Mouse (Mus musculus) embryonic stem cell, embryonic (primary cell): ENCODE data around the gene Hip1r.

ENCODE experiments used
- CTCF ChIA-PET, 4 experiments: fragments of 300-600 bp in 2 of 4; fragments of 350-600 bp in 2 of 4; sonication (Branson Sonifier 250); formaldehyde crosslinking; loops; one replicate each; lab custom pipeline; 2022; ENCODE audit warnings: inconsistent platforms in 2 of 4; lab: Charles Lee
- POLR2A ChIA-PET, 4 experiments: fragments of 300-600 bp in 2 of 4; fragments of 350-600 bp in 2 of 4; sonication (Branson Sonifier 250); formaldehyde crosslinking; loops; one replicate each; lab custom pipeline; 2022; ENCODE audit warnings: antibody characterized with exemption in 4 of 4, inconsistent platforms in 1 of 4; lab: Charles Lee

The Hip1r gene

DNA sequence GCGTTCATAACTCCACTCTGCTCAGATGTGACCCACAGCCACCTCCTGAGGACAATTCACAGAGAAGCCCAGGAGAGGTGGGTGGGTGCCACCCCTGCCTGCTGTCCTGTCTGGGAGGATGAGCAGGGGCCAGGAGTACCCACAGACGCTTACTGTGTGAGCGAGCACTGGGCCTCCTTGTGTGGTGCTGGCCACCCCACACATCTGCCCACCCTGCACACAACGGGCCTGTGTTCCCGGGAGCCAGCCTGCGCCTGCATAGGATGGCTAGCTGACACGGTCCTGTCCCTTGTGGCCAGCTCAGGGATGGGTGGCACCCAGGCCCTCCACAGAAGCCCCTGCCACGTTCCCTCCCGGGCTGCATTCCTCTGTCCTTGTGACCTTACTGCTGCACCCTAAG lies 12.0 kb downstream of the Hip1r start:
- CTCF ChIA-PET: no interaction called here
- POLR2A ChIA-PET: interaction anchor here in 2 of 4 experiments (1.0 to 1.6 kb wide), 2 partner anchors 8 to 13 kb away, joined by 3 to 4 read pairs; no protein-coding TSS in a partner anchor

DNA sequence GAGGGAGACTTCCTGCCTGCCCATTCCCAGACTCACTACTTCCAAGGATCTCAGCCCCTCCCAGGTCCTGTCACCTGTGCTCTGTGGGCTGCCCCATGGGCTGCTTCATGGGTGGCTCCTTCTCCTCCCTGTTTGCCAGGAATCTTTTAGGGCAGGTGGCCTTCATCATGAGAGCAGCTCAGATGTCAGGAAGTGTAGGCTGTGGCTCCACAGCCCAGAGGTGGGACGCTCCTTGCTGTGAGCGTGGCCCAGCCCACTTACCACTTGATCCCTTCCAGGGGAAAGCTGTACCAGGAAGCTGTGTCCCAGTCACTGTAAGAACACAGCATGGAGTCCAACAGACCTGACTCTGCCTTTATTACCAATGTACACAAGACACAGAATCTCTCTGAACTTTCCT lies 13.5 kb downstream of the Hip1r start:
- ChIA-PET CTCF (interaction anchor here in 2 of 4 experiments (0.6 to 1.2 kb wide), 3 partner anchors 10 to 98 kb away, joined by 3 to 4 read pairs (median 4); no protein-coding TSS in a partner anchor), POLR2A (interaction anchor here in 1 of 4 experiments (0.8 kb wide), 1 partner anchor 10 kb away, joined by 3 read pairs; no protein-coding TSS in a partner anchor)

DNA sequence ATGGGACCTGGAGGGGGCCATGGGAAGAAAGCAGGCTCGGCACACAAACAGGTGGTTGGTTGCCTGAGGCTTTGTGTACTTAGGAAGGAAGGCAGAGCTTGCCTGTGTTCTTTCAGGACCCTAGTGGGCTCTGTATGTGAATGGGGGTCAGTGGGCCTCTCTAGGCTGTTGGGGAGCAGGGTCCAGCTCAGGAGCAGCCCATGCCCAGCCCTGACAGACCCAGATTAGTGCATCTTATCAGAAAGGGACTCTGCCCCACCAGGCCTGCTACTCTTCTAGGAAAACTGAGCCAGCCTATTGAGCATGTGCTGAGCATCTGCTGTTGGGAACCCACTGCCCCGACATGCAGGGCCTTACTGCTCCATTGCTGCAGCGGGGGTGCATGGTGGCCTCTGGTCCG lies 14.1 kb downstream of the Hip1r start:
- POLR2A ChIA-PET: interaction anchor here in 1 of 4 experiments (0.8 kb wide), 1 partner anchor 11 kb away, joined by 3 read pairs; no protein-coding TSS in a partner anchor
- CTCF ChIA-PET: interaction anchor here in 1 of 4 experiments (1.2 kb wide), 1 partner anchor 10 kb away, joined by 4 read pairs; no protein-coding TSS in a partner anchor

DNA sequence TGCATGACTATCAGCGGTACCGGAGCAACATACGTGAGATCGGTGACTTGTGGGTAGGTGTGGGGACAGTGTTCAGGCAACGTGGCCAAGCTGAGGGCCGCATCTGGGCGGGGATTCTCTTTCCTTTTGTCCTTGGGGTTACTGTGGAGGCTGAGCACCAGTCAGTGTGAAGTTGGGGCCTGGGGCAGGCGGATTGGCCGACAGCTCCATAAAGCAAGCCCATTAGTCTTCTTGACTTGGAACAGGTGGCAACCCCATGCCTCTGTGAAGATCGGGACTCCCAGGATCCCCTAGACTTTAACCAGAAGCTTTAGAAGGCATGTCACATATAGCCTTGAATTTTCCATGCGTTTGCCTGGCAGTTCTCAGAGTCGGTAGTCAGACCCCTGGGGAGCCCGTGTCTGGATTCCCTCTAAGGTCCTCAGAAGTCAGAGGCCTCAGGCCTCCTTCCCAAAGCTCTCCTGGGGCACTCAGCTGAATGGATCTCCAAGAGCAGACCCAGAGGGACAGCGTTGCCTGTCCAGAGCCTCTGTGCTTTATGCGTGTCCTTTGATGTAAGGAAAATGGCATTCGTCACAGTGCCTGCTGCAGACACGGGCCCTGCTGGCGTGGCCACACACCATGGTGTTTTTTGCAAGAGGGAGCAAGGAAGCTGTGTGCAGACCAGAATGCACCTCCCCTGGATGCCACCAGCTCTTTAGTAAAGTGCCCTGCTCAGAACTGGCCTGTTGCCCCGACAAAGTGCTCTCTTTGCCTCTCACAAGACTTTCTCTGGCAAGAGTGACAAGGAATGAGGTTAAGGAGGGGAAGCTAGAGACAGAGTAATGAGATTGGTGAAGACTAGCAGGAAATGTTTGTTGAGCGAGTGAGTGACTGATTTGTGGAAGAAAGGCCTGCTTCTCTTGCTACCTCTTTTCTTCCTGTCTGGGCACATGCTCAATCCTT lies 16.8 kb downstream of the Hip1r start:
- ChIA-PET POLR2A (no interaction called here), CTCF (interaction anchor here in 3 of 4 experiments (0.6 to 1.6 kb wide), 5 partner anchors 11 to 173 kb away, joined by 3 to 9 read pairs (median 3); no protein-coding TSS in a partner anchor)

DNA sequence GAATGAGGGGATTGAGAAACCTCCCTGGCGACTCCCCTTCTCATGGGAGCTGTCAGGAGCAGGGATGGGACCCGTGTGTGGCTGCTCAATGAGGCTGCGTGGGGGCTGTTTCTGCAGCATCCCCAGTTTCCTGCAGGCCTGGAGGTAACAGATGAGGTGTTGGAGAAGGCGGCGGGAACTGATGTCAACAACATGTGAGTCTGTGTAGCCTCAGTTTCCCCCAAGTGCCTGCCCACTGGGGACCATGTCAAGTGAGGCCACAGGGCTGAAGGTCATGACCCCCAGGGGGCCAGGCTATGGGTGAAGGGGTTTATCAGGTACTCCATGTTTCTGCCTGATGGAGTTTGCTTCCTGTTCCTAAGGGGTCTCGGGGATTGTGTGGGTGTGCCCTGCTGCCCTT lies 17.9 kb downstream of the Hip1r start:
- ChIA-PET POLR2A (no interaction called here), CTCF (interaction anchor here in 2 of 4 experiments (1.7 to 2.0 kb wide), 3 partner anchors 9 to 94 kb away, joined by 5 to 8 read pairs (median 6); no protein-coding TSS in a partner anchor)

DNA sequence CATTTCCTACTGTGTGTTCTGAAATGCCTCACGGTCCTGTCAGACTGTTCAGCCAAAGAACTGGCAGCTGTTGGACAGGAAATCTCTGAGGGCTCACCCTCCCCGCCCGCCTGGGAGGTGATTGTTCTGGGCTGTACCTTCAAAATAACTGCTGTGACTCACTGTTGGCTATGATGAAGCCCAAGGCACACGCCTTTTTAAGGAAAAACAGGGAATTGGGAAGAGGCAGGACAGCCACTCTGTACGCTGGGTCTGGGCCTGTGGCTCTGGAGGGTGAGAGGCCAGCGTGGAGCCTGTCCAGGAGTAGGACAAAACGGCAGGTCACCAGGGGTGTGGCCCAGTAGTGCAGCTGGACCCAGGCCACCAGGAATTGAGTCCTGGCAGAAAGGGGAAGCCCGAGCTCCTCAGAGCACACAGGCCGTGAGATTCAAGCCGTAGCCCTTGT lies 18.8 kb downstream of the Hip1r start:
- CTCF ChIA-PET: interaction anchor here (0.5 to 2.5 kb wide), 18 partner anchors 8 to 366 kb away, joined by 3 to 14 read pairs (median 4); no protein-coding TSS in a partner anchor
- POLR2A ChIA-PET: interaction anchor here in 2 of 4 experiments (0.6 to 1.0 kb wide), 2 partner anchors 119 to 308 kb away, joined by 3 read pairs; no protein-coding TSS in a partner anchor

DNA sequence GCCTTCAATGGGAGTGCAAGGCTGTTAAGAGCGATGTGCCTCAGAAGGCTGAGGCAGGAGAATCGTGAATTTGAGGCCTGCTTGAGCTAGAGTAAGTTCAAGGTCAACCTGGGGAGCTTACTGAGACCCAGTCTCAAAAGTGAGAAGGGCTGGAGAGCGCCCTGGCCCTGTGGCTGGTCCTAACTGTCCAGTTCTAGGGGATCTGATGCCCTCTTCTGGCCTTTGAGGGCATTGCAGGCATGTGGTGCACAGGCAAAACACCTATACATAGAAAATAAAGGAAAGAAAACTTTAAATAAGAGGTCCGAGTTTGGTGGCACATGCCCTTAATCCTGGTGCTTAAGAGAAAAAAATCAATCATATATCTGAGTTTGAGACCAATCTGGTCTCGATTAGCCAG lies 19.4 kb downstream of the Hip1r start:
- POLR2A ChIA-PET: interaction anchor here in 1 of 4 experiments (0.6 to 1.0 kb wide), 4 partner anchors 15 to 307 kb away, joined by 3 to 4 read pairs (median 3); no protein-coding TSS in a partner anchor

DNA sequence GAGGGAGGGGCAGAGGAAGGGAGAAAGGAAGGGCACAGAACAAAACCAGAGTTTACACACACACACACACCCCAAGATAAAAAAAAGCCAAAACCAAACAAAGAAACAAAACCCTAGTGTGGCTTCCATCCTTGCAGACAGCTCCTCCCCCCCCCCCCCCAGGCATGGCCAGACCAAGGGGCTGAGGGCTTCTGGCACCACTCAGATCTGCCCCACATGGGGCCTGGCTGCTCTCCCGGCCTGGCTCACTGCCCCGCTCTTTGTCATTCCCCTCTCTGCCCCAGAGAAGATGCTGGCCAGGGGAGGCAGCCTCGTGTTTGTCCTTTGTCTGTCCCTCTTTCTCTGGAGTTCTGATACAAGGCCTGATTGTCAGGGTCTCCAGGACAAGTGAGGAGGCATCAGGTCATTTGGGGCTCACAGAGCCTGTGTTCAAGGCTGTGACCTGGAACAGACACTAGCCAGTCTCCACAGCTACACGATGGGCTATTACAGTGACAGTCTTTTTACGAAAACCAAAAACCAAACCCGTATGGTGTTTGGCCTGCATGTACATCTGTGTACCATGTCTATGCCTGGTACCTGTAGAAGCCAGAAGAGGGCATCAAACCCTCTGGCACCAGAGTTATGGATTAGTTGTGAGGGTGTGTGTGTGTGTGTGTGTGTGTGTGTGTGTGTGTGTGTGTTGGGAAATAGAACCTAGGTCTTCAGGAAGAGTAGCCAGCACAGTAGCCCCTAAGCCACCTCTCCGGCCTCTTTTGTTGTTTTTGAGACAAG lies 20.0 kb downstream of the Hip1r start:
- CTCF ChIA-PET: interaction anchor here (0.5 to 2.5 kb wide), 18 partner anchors 10 to 637 kb away, joined by 3 to 14 read pairs (median 4); partner anchors contain the start of gene Vps37b (in 1 of the 4)

More for the DNA sequence above, 19.4 kb downstream of the Hip1r start:
- CTCF ChIA-PET: interaction anchor here (0.6 to 2.5 kb wide), 19 partner anchors 8 to 636 kb away, joined by 3 to 14 read pairs (median 4); no protein-coding TSS in a partner anchor

DNA sequence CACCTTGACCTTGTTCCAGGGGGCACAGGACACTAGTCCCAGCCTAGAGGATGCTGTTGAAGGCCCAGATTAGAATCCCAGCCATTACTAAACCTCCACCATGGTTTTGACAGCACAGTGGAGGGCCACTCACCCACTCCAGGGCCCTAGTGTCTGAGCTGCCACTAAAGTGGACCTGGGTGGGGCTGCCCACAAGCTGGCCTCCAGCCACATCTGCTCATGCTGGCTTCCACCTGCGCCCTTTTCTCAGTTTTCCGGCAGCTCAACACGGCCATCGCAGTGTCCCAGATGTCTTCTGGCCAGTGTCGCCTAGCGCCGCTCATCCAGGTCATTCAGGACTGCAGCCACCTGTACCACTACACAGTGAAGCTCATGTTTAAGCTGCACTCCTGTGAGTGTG lies 21.0 kb downstream of the Hip1r start:
- ChIA-PET CTCF (interaction anchor here in 2 of 4 experiments (0.6 to 2.5 kb wide), 7 partner anchors 18 to 91 kb away, joined by 3 to 14 read pairs (median 4); partner anchors contain the start of gene Vps37b (in 1 of the 2)), POLR2A (interaction anchor here in 2 of 4 experiments (0.5 to 1.0 kb wide), 4 partner anchors 13 to 558 kb away, joined by 3 read pairs; no protein-coding TSS in a partner anchor)

More for the DNA sequence above, 20.0 kb downstream of the Hip1r start:
- POLR2A ChIA-PET: interaction anchor here in 1 of 4 experiments (0.6 to 1.0 kb wide), 8 partner anchors 14 to 307 kb away, joined by 3 to 4 read pairs (median 3); no protein-coding TSS in a partner anchor

DNA sequence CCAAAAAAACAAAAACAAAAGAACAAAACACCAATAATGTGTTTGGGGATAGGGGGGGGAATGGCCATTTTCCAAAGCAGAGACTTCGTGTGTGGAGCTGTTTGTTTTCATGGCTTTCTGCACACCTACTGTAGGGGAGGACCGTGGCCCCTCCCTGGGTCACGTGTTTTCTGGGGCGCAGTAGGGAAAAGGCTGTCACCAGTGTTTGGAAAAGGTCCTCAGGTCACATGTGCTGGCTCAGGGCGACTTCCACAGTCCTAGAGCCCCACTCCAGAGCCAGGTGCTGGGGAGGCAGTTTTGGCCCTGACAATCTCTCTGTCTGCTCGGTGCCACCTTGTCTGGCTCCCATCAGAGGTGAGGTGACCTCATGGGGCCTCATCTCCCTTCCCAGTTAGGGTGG lies 22.0 kb downstream of the Hip1r start:
- POLR2A ChIA-PET: interaction anchor here in 1 of 4 experiments (0.6 kb wide), 1 partner anchor 73 kb away, joined by 3 read pairs; no protein-coding TSS in a partner anchor

DNA sequence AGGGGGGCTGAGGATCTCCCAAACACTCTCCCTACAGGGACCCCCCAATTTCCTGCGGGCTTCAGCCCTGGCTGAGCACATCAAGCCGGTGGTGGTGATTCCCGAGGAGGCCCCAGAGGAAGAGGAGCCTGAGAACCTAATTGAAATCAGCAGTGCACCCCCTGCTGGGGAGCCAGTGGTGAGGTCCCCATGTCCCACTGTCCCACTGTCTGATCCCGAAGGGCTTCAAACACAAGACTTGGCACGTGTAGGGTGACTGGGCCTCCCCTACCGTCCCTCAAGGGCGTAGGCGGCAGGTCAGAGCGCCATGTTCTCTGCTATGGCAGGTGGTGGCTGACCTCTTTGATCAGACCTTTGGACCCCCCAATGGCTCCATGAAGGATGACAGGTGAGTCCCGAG lies 22.8 kb downstream of the Hip1r start:
- POLR2A ChIA-PET: interaction anchor here in 3 of 4 experiments (0.6 to 2.1 kb wide), 6 partner anchors 17 to 424 kb away, joined by 3 to 8 read pairs (median 5); partner anchors contain the start of genes Kntc1 (in 1 of the 3) and Rsrc2 (in 1 of the 3)

More for the DNA sequence above, 22.0 kb downstream of the Hip1r start:
- CTCF ChIA-PET: interaction anchor here in 2 of 4 experiments (0.7 to 1.7 kb wide), 3 partner anchors 82 to 526 kb away, joined by 3 to 9 read pairs (median 4); no protein-coding TSS in a partner anchor

DNA sequence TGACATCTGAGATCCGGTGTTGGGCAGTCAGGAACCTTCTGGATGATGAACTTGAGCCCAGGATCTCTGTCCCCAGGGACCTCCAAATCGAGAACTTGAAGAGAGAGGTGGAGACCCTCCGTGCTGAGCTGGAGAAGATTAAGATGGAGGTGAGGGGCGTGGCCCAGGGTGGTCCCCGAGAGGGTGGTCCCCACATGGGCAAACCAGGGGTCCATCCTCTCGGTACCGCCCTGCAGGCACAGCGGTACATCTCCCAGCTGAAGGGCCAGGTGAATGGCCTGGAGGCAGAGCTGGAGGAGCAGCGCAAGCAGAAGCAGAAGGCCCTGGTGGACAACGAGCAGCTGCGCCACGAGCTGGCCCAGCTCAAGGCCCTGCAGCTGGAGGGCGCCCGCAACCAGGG lies 23.3 kb downstream of the Hip1r start:
- ChIA-PET CTCF (interaction anchor here (0.6 to 3.4 kb wide), 20 partner anchors 7 to 318 kb away, joined by 3 to 23 read pairs (median 3); partner anchors contain the start of gene Hip1r (in 1 of the 4)), POLR2A (interaction anchor here in 3 of 4 experiments (0.6 to 2.1 kb wide), 12 partner anchors 10 to 425 kb away, joined by 3 to 8 read pairs (median 4); partner anchors contain the start of genes Abcb9 (in 1 of the 3), Kntc1 (in 1 of the 3) and Rsrc2 (in 1 of the 3))

More for the DNA sequence above, 22.8 kb downstream of the Hip1r start:
- CTCF ChIA-PET: interaction anchor here (0.6 to 3.4 kb wide), 10 partner anchors 10 to 317 kb away, joined by 3 to 23 read pairs (median 4); no protein-coding TSS in a partner anchor

DNA sequence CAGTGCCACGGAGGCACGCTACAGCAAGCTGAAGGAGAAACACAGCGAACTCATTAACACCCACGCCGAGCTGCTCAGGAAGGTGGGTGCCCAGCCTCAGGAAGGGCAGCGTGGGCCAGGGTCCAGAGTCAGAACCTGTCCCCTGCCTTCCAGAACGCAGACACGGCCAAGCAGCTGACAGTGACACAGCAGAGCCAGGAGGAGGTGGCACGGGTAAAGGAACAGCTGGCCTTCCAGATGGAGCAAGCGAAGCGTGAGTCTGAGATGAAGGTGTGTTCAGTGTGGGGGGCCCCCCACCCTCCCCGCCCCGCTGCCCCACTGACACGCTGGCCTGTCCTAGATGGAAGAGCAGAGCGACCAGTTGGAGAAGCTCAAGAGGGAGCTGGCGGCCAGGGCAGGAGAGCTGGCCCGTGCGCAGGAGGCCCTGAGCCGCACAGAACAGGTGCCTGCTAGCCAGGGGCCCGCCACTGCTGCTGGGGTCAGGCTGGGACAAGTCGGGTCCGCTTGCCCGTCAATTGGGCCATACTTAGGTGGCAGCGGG lies 23.9 kb downstream of the Hip1r start:
- CTCF ChIA-PET: interaction anchor here (0.6 to 3.4 kb wide), 27 partner anchors 8 to 303 kb away, joined by 3 to 23 read pairs (median 3); partner anchors contain the start of gene Hip1r (in 1 of the 4)
- POLR2A ChIA-PET: interaction anchor here in 3 of 4 experiments (0.6 to 2.1 kb wide), 29 partner anchors 9 to 1291 kb away, joined by 3 to 9 read pairs (median 4); partner anchors contain the start of genes Abcb9 (in 2 of the 3), 2810006K23Rik (in 1 of the 3), Ccdc62 (in 1 of the 3) and Kntc1 (in 1 of the 3)

DNA sequence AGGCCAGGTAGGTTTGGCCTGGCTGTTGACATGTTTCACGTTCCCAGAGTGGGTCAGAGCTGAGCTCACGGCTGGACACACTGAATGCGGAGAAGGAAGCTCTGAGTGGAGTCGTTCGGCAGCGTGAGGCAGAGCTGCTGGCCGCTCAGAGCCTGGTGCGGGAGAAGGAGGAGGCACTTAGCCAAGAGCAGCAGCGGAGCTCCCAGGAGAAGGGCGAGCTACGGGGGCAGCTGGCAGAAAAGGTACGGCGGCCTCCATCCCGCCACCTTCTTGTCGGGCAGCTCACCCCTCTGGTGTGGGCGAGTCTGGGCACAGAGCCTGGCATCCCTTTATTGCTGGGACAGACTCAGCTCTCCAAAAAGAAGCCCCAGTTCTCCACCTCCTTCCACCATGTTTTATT lies 24.4 kb downstream of the Hip1r start:
- CTCF ChIA-PET: interaction anchor here (0.6 to 3.4 kb wide), 18 partner anchors 8 to 650 kb away, joined by 3 to 23 read pairs (median 4); no protein-coding TSS in a partner anchor
- POLR2A ChIA-PET: interaction anchor here in 3 of 4 experiments (0.6 to 2.1 kb wide), 24 partner anchors 9 to 812 kb away, joined by 3 to 9 read pairs (median 4); partner anchors contain the start of genes 2810006K23Rik (in 1 of the 3), Abcb9 (in 1 of the 3), Ccdc62 (in 1 of the 3) and Mphosph9 (in 1 of the 3)

DNA sequence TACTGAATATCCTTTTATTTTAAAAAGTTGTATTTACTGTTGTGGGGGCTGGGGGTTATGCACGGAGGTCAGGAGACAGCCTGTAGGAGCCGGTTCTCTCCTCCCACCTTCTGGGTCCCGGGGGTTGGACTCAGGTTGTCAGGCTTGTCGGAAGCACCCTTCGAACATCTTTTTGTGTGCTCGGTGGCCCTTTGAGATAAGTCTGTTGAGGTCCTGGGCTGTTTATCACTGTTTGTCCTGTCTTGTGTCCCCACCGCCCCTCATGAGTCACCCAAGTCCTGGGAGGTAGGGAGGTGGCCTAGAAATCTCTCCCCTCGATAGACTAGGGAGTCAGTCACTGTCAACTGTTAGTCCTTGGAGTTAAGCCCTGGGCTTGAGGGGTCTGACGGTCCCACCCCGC lies 24.9 kb downstream of the Hip1r start:
- POLR2A ChIA-PET: interaction anchor here in 2 of 4 experiments (0.9 to 2.1 kb wide), 11 partner anchors 8 to 436 kb away, joined by 3 to 8 read pairs (median 5); partner anchors contain the start of genes 2810006K23Rik (in 1 of the 2) and Mphosph9 (in 1 of the 2)
- CTCF ChIA-PET: interaction anchor here in 3 of 4 experiments (0.6 to 3.4 kb wide), 8 partner anchors 15 to 650 kb away, joined by 3 to 23 read pairs (median 4); no protein-coding TSS in a partner anchor
